Mouse (Mus musculus) cerebellum, adult (tissue): ENCODE data around the gene Hist1h4d.
"Not testable (repeated sequence)": the region's sequence is repeated elsewhere in the genome, so short reads cannot be mapped to it uniquely, and the experiment has no call there.

Source experiments
- ATAC-seq: cut with Nextera tagmentation; 2 replicates; pipeline ENCODE4 v1.9.2; 2017; ENCODE audit warnings: mild to moderate bottlenecking, moderate library complexity, mixed read lengths; ENCODE audit not compliant: insufficient number of reproducible peaks, low FRiP score, low TSS enrichment

Hist1h4d gene

DNA sequence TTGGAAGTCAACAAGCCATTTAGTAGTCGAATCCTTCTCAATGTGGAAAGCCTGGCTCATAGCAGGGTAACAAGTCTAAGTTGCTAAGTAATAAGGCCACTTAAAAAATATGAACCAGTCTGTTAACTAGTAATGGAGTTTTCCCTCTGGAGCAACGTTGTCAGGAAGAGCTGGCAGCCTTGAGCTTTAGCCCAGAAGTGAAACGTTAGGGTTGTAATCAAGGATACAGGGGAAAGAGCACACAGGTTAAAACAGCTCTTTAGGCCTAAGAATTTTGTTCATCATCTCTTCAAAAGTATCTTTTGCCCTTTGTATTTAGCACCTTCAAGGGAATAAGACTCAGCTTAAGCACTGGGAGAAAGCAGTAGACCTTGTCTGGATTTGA, 30.6 kb upstream of the Hist1h4d start:
- no peak for ATAC-seq

DNA sequence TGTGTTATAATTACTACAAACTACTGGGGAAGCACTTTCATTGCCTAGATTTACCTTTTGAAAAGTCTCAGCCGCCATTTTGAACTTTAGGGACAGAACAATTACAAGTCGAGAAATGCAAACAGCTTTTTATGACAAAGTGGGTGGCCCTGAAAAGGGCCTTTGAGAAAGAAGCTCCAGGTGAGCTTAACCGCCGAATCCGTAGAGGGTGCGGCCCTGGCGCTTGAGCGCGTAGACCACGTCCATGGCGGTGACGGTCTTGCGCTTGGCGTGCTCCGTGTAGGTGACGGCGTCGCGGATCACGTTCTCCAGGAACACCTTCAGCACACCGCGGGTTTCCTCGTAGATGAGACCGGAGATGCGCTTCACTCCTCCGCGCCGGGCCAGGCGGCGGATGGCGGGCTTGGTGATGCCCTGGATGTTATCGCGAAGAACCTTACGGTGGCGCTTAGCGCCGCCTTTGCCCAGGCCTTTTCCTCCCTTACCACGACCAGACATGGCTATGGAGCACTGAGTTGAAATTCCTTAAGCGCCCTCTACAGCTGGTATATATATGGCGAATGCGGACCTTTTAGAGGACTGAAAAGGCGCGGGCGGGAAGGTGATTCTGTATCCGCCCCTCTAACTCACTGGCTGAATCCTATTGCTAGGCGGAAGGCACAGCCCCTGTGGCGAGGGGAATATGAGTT, 30.1 kb upstream of the Hist1h4d start, which contains the start of gene Hist1h4f:
Gene Hist1h4f, minus strand, starts transcription at position 503 of the 689 bp plus-strand sequence.
- ATAC-seq = peak; percentile 91

DNA sequence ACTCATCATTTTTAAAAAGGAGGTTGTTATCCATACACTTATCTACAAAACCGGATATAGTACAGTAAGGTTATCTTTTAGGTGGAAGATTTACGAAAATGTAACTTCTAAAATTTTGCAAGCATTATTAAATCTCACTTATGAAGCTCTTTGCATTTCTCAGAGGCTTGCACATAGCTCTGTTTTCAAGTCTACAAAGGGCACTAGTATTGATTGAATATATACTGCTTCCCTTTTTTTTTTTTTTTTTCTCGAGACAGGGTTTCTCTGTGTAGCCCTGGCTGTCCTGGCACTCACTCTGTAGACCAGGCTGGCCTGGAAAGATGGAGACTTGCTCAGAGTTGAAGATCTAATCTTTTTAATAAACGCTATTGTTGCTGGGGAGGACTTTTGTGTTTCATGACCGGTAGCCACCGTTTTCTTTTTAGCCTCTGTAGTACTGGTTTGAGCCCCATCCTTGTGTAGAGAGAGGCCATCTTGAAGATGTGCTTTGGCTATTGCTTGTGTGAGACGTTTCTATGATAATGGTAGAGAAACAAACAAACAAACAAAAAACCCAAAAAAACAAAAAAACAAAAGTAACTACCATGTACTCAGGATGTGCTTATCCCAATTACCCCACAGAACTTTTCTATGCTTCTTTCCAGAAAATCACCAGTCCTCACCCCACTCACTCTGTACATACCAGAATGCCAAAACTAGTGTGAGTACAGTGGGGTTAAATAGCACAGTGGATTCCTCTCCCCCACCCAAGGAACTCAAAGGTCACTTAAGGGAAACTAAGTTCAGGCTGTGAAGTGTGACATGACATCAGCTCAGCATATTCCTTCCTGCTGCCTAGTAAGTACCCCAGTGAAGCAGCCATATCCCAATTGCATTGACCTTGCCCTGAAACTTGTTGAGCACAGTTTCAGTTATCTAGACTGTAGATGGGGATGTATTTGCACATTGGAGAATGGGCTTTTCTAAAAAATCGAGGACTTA, 29.2 kb upstream of the Hist1h4d start:
- ATAC-seq = no peak

DNA sequence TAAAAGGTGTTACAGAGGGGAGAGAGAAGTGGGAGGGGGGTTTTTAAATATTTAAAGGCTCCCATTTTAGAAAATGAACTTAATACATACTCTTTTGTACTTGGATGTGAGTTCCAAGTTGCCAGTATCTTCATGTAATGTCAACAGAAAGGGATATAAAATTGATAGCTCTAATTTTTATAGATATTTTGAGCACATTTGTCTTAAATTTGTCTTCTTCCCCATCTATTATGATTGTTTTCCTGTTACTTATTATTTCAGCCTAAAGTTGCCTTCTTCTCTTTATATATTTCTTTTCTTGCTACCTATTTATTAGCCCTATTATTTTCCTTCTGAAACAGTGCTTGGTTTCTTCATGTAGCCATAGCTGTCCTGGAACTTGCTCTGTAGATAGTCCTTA, 28.4 kb upstream of the Hist1h4d start, which contains the start of gene Hist1h1d:
Gene Hist1h1d, plus strand, starts transcription at position 301 of the 400 bp plus-strand sequence.
- no peak for ATAC-seq

DNA sequence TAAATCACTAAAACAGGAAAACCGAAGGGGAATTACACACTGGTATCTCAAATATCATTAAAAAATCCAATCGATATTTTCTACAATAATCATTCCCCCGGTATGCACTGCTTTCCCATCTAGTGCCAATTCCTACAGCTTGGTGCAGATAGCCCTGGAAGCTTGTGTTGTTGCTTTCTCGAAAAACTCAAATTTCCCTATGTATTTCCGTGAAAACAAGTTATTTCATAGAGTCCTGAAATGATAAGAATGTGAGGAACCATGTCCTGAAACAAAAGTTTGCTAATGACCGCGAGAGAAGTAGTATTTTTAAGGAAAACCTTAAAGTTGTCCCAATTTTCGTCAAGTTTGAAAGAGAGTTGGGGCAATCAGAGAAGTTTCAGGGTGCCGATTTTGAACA, 27.0 kb upstream of the Hist1h4d start:
- no peak for ATAC-seq

DNA sequence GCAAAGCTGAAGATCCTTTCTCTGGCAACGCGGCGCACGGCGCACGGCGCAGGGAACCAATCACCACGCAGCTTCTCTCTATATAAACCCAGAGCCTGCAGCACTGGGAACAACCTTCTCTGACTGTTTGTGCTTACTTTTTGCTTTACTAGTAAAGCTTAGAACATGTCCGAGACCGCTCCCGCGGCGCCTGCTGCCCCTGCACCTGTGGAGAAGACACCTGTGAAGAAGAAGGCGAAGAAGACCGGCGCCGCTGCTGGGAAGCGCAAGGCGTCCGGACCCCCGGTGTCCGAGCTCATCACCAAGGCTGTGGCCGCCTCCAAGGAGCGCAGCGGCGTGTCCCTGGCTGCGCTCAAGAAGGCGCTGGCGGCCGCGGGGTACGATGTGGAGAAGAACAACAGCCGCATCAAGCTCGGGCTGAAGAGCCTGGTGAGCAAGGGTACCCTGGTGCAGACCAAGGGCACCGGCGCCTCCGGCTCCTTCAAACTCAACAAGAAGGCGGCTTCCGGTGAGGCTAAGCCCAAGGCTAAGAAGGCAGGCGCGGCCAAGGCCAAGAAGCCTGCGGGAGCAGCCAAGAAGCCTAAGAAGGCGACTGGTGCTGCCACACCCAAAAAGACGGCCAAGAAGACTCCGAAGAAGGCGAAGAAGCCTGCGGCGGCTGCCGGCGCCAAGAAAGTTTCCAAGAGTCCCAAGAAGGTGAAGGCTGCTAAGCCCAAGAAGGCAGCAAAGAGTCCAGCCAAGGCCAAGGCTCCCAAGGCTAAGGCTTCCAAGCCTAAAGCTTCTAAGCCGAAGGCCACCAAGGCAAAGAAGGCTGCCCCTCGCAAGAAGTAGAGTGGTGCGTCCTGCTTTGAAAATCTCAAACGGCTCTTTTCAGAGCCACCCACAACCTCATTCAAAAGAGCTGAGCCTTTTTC, 26.2 kb upstream of the Hist1h4d start:
- ATAC-seq = peak; percentile 69; the same call in 1 of the 2 replicates

DNA sequence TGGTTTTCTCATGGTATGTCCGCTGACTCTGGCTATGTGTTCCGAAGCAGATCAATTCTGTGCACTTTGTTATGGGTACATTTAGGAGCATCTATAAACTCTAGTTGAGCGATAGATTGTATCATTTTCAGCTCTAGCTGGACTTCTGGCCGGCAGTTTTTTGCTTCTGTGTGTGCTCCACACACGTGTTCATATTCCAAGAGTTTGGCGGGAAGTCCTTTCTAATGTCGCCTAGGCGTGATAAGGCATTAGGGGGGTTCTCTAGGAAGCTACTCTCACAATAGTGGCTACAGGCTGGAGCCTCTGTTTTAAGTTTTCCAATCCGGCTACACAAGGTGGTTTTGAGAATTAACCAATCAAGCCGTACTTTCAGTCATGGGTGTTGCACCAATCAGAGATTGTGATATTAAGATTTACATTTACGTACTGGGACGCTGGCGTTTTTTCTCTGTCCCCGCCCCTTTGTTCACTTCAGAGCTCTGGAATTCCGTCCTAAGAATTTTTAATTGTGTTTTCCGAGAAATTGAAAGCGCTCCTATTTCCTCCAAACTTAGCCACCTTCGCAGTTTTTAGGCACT, 25.5 kb upstream of the Hist1h4d start:
- peak; percentile 86 for ATAC-seq

DNA sequence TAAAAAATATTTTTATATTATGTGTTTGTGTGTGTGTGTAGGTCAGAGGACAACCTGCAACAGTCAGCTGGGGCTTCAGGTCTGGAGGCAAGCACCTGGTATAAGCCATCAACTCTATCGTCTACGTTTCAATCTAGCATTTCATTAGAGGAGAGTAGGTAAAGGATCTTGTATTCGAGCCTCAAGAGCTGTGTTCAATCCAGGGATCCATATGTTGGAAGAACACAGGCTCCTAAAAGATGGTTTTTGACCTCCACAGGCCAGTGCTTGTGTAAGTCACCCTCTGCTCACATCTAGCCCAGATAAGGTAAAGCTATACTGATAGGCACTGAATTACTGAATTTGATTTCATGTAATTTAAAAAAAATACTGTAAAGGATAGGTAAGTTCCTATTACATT, 24.5 kb upstream of the Hist1h4d start:
- ATAC-seq = no peak

DNA sequence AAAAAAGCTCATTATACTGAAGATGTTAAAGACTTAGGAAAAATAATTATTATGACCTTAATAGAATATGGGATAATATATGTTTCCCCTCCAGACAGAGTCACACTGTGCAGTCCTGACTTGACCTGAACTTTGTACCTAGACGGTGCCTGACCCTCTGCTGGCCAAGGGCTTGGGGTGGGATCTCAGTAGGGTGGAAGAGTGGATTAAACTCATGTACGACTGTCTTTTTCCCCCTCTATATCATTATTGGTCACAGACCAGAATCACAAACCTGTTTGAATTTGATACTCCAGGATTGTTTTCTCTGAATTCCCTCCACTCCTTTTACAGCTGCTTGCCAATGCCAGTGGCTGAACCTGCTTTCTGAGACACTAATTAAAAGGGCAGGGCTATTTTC, 20.7 kb upstream of the Hist1h4d start:
- ATAC-seq = not testable (repeated sequence)

DNA sequence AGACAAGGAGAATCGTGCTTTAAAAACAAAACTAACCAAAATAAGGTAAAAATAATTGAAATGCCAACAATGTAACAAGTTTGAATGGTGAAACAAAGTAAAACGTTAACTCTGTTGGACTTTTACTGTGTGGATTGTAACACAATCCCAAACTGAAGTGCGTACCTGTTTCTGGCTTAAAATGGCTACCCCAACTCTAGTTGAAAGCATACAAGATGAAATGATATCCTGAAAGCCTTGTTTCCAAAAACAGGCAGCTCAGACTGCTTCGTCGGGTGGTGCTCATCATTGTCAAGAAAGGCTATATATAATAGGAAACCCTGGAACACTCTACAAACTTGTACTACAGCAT, 19.9 kb upstream of the Hist1h4d start:
- ATAC-seq = not testable (repeated sequence)

DNA sequence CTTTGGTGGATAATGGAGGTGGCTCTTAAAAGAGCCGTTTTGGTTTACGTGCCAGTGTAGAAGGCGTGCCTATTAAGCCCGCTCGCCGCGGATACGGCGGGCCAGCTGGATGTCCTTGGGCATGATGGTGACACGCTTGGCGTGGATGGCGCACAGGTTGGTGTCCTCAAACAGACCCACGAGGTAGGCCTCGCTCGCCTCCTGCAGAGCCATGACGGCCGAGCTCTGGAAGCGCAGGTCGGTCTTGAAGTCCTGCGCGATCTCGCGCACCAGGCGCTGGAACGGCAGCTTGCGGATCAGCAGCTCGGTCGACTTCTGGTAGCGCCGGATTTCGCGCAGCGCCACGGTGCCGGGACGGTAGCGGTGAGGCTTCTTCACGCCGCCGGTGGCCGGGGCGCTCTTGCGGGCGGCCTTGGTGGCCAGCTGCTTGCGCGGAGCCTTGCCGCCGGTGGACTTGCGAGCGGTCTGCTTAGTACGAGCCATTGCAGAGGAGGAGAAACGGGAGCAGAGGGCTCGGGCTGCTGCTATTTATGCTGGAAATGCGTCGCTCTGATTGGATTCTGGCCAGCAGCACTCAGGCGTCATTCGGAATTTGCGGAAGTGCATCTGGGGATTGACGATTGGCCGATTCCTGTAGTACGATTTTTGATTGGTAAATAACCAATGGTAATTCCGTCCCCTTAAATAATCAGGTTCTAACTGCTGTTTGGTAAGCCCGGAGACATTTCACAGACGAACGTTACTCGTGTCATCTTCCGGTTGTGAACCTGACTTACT, 19.3 kb upstream of the Hist1h4d start, which contains the start of gene Hist1h3e:
Gene Hist1h3e, minus strand, starts transcription at position 487 of the 777 bp plus-strand sequence.
- peak; percentile 93 for ATAC-seq

DNA sequence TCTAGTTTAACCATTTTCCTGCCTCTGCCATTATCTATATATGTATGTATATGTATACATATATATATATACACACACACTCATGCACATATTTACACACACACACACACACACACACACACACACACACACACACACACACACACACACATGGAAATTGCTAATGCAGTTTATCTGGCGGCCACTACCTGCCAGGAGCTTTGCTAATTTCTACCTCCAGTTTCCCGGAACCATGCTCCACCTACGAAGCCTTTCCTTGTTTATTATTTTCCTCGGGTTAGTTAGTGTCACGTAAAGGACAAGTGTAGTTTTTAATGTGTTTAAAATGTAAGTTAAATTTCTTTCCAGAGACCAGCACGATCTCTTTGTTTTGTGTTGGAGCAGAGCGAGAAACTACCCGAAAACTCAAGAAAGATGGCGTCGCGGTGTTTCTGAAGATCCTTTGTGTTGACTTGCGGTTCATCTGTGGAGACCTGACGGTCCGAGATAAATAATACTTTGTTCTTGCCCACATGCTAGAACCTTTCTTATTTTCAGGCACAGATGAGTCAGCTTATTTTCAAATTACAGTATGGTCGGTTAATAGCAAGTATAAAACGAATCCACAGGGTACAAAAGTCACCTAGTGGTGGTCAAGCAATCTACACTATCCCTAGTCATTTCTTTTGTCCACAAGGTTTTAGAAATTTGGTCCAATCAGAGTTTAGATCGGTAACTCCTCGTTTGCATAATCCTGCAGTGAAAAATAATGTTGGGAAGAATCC, 18.5 kb upstream of the Hist1h4d start:
- peak; percentile 71 for ATAC-seq

DNA sequence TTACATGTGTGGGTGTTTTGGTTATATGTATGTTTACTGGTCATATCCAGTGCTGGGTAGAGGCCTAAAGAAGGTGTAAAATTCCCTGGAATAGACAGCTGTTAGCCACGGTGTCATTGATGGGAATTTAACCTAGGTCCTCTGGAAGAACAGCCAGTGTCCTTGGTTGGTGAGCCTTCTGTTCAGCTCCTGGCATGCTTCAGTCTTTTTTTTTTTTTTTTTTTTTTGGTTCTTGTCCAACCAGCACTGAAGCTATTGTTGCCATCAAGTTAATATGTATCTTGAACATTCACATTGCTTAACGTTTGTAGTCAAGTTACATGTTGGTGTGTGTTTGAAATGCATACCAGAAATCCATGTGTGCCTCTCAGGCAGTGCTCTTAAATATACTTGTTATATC, 16.9 kb upstream of the Hist1h4d start:
- ATAC-seq = no peak

DNA sequence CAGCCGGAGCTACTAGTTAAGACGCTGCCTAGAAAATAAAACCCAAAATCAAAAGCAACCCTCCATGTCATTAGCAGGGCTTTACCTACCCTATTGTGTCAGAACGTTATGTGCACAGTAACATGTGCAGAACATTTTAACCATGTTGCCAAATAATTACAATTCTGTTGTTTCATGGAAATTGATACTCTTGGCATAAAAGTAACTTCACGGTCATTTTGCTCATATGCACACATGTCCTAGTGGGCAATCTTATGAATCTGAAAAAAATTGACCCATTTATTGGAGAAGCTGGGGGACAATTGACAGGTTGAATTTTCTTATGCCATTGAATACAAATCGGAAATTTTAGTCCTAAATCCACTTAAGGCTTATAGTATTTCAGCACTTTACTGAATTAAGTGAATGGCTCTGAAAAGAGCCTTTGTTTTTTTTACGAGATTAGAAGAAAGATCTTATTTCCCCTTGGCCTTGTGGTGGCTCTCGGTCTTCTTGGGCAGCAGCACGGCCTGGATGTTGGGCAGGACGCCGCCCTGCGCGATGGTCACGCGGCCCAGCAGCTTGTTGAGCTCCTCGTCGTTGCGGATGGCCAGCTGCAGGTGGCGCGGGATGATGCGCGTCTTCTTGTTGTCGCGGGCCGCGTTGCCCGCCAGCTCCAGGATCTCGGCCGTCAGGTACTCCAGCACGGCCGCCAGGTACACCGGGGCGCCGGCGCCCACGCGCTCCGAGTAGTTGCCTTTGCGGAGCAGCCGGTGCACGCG, 11.0 kb upstream of the Hist1h4d start:
- not testable (repeated sequence) for ATAC-seq

DNA sequence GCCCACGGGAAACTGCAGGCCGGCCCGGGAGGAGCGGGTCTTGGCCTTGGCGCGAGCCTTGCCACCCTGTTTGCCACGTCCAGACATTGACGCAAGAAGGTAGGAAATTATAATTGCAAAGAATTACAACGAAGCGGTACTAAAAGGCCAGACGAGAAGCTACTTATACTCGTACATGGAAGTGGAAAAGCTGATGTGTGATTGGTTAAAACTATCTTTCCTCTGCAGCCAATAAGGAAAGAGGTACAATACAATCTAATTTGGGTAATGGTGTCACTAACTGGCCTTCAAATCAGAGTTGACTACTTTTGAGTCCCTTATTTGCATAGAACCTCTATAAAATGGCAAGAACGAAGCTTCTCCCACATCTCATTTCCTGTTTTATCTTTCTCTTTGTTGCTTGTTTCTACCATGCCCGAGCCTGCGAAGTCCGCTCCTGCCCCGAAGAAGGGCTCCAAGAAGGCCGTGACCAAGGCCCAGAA, 10.3 kb upstream of the Hist1h4d start, which contains the start of the genes Hist1h2ae and Hist1h2bg:
Gene Hist1h2ae, minus strand, starts transcription at position 199 of the 482 bp plus-strand sequence.
Gene Hist1h2bg, plus strand, starts transcription at position 375 of the 482 bp plus-strand sequence.
- peak; percentile 97 for ATAC-seq

DNA sequence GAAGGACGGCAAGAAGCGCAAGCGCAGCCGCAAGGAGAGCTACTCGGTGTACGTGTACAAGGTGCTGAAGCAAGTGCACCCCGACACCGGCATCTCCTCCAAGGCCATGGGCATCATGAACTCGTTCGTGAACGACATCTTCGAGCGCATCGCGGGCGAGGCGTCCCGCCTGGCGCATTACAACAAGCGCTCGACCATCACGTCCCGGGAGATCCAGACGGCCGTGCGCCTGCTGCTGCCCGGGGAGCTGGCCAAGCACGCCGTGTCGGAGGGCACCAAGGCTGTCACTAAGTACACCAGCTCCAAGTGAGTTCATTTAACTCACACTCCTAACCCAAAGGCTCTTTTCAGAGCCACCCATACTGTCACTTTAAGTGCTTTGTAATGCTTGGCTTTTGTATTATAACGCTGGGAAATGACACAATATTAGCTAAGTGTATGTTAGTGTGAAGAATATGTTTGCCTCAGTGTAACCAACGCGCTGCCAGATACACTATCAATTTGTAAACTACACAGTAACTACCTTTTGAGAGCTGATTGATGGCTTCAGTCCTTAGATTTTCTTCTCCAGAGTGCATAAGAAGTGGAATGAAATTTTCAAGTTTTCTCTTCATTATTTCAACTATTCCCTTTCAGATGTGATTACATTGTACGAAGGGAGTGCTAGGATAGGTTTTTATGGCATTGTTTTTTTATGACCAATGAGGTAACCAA, 9.7 kb upstream of the Hist1h4d start:
- ATAC-seq = not testable (repeated sequence)
